Mouse (Mus musculus) cerebellum, adult 2 months (tissue): Measurements from ENCODE around the gene Fam20a.

Experiments
- CTCF ChIP-seq: fragments of 200-500 bp; IDR thresholded peaks from 2 replicates; pipeline ENCODE4 v1.5.1; 2011; ENCODE audit warnings: low read depth, mild to moderate bottlenecking, control low read depth, low read length, moderate library complexity, borderline replicate concordance; ENCODE audit not compliant: insufficient read depth
- POLR2A ChIP-seq: fragments of 200-500 bp; IDR thresholded peaks from 2 replicates; pipeline ENCODE4 v1.6.1; 2011; ENCODE audit warnings: low read length, control low read depth, borderline replicate concordance; ENCODE audit not compliant: insufficient read depth

DNA sequence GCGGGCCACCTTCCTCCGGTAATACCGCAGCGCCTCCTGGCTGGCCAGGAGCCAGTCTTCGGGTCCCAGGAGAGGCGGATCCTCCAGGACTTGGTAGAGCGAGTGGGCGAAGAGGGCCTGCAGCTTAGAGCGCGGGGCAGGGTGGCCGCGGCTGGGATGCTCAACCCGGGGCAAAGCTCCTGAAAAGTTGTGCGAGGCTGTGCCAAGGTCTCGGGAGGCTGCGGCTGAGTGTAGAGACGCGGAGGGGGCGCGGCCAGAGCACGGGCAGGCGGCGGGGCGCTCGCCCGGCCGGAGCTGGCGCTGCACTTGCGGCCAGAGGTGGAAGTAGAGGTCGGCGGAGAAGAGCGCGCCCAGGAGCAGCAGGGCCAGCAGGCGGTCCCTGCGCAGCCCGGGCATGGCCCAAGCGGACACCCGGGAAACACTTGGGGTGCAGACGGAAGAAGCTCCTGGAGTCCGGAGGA, 729 bp downstream of the Fam20a start:
- TF ChIP-seq CTCF: no peak
- TF ChIP-seq POLR2A: no peak
